ENCODE assay signal across 1 mouse cellular context in the genomic region with DNA sequence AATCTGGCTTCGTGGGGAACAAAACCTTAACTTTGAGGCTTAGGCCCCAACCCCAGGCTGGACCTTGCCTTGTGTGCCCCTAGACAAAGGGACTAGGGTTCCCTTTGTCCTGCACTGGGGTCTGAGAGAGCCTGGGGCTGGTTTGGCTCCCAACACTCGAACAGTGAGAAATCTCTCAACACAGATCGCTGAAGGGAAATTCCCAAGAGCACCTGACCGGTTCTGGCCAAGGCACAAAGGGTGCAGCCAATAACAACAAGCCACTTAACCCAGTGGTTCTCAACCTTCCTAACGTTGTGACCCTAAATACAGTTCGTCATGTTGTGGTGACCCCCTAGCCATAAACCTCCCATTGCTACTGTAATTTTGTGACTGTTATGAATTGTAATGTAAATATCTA.
TF ChIP-seq lines count a peak whose summit lies in the region.

No protein-coding gene starts in this region.

TF ChIP-seq in MEL, 35 proteins besides CTCF, POLR2A, EP300 and RAD21:
- no peak for TF ChIP-seq ZC3H11A (IDR thresholded peaks at IDR 0.05; ENCODE audit: low read depth, low read length)
- no peak for TF ChIP-seq UBTF (IDR thresholded peaks at IDR 0.05; ENCODE audit: borderline replicate concordance, insufficient read depth, low read depth, low read length)
- no peak for TF ChIP-seq MAFK (IDR thresholded peaks at IDR 0.05; ENCODE audit: borderline replicate concordance, low read depth, low read length)
- no peak for TF ChIP-seq TCF12 (IDR thresholded peaks at IDR 0.05; ENCODE audit: low read depth, low read length)
